Mouse (Mus musculus) right cerebral cortex, postnatal 10 days (tissue): ENCODE data around the gene Atp8b3.

ENCODE experiments used
- DNase-seq, 2 experiments: peaks; one replicate each; pipeline ENCODE4 v3.0.0; 2021; ENCODE audit warnings: low spot score in 2 of 2

The Atp8b3 gene

GRCm38 (mm10) chr10:80568876-80569275 is 30.0 kb upstream of the Atp8b3 start:
- DNase-seq = peak in 1 of 2 experiments; percentile 40

- DNase-seq = peak; percentile 91 to 92
These were observed 27.6 kb upstream of the Atp8b3 start for GRCm38 (mm10) chr10:80566375-80567092.

- DNase-seq = peak; percentile 94 to 95
These were observed 22.4 kb upstream of the Atp8b3 start, which contains the start of gene Rexo1 for GRCm38 (mm10) chr10:80561116-80561944. Gene Rexo1, minus strand, starts transcription at chr10:80561560.

GRCm38 (mm10) chr10:80560621-80561020 is 21.7 kb upstream of the Atp8b3 start:
- DNase-seq = no peak

GRCm38 (mm10) chr10:80559431-80559830 is 20.5 kb upstream of the Atp8b3 start:
- DNase-seq = no peak

- DNase-seq = peak in 1 of 2 experiments; percentile 80
These were observed 18.5 kb upstream of the Atp8b3 start for GRCm38 (mm10) chr10:80557346-80557965.

- DNase-seq = no peak
These were observed 15.1 kb upstream of the Atp8b3 start for GRCm38 (mm10) chr10:80553997-80554396.

- no peak for DNase-seq
These were observed 14.7 kb upstream of the Atp8b3 start for GRCm38 (mm10) chr10:80553575-80553974.

GRCm38 (mm10) chr10:80552364-80552763 is 13.4 kb upstream of the Atp8b3 start:
- DNase-seq = no peak

GRCm38 (mm10) chr10:80549279-80549678 is 10.4 kb upstream of the Atp8b3 start:
- DNase-seq = no peak

- DNase-seq = peak in 1 of 2 experiments; percentile 73
These were observed 9.6 kb upstream of the Atp8b3 start for GRCm38 (mm10) chr10:80548428-80549006.

- DNase-seq = no peak
These were observed 8.6 kb upstream of the Atp8b3 start for GRCm38 (mm10) chr10:80547539-80547938.

GRCm38 (mm10) chr10:80546945-80547344 is 8.0 kb upstream of the Atp8b3 start:
- DNase-seq = no peak

- DNase-seq = no peak
These were observed 6.7 kb upstream of the Atp8b3 start for GRCm38 (mm10) chr10:80545590-80545989.

- no peak for DNase-seq
These were observed 4.9 kb upstream of the Atp8b3 start for GRCm38 (mm10) chr10:80543873-80544272.

GRCm38 (mm10) chr10:80539493-80539892 is 569 bp upstream of the Atp8b3 start:
- no peak for DNase-seq

GRCm38 (mm10) chr10:80538180-80538579 is 744 bp downstream of the Atp8b3 start:
- no peak for DNase-seq

GRCm38 (mm10) chr10:80535711-80536110 is 3.2 kb downstream of the Atp8b3 start:
- DNase-seq = no peak

- no peak for DNase-seq
These were observed 3.9 kb downstream of the Atp8b3 start for GRCm38 (mm10) chr10:80535071-80535470.

GRCm38 (mm10) chr10:80533704-80534103 is 5.2 kb downstream of the Atp8b3 start:
- no peak for DNase-seq

GRCm38 (mm10) chr10:80532783-80533182 is 6.1 kb downstream of the Atp8b3 start:
- no peak for DNase-seq

GRCm38 (mm10) chr10:80526172-80526571 is 12.8 kb downstream of the Atp8b3 start:
- DNase-seq = no peak
